In genomic region chr17:69006272-69006671, GRCm38 (mm10) we compare ENCODE assay signal across 15 mouse cellular contexts.
DNase-seq lines count a peak whose midpoint lies in the region; ATAC-seq and TF ChIP-seq lines count a peak whose summit lies in the region.
"Had no signal": no experiment of that assay in that cellular context is flagged by ENCODE, and none has a peak within 500 bp of the region (broad histone marks: within the 10 kb centered on the region; RNA-seq: fewer than 3 reads in every experiment).

No protein-coding gene starts in this region.

- H3K4me3 ChIP-seq in forebrain, embryonic 11.5 days (ENCODE audit: low read depth, low read length), result no peak overlapping the region
- no peak overlapping the region for H3K4me3 ChIP-seq in forebrain, postnatal 0 days (ENCODE audit: low read depth, low read length)
- no peak overlapping the region for H3K4me3 ChIP-seq in liver, embryonic 12.5 days
- H3K4me3 ChIP-seq: neural tube, embryonic 15.5 days had no signal

- no peaks in the 10 kb centered on the region for H3K27me3 ChIP-seq in forebrain, embryonic 11.5 days (ENCODE audit: control insufficient read depth, insufficient read depth, low read length)
- H3K27me3 ChIP-seq in forebrain, postnatal 0 days (ENCODE audit: insufficient read depth, low read length), result no peaks in the 10 kb centered on the region
- no peaks in the 10 kb centered on the region for H3K27me3 ChIP-seq in liver, embryonic 12.5 days (replicated peaks)
- H3K27me3 ChIP-seq: neural tube, embryonic 15.5 days had no signal

- whole genome bisulfite sequencing in forebrain, embryonic 11.5 days, result 38% methylated on average over 9 of the region's 9 CpGs
- WGBS in forebrain, postnatal 0 days, result 43% methylated on average over 9 of the region's 9 CpGs
- WGBS in liver, embryonic 12.5 days (ENCODE audit: insufficient replicate concordance), result 26% methylated on average over 9 of the region's 9 CpGs

- no peak for DNase-seq in forebrain, embryonic 11.5 days (ENCODE audit: low spot score)
- DNase-seq in forebrain, postnatal 0 days, result no peak
- DNase-seq in liver, result peak; percentile 9
- DNase-seq in ZHBTc4 (ENCODE audit: low read depth, low spot score), result peak; percentile 45
- DNase-seq in lung, postnatal 36 days, result peak; percentile 6
- no peak for DNase-seq in left cerebral cortex, postnatal 25 days (ENCODE audit: low spot score in 2 of 2)
- DNase-seq in cerebellum, postnatal 4 days (ENCODE audit: low spot score in 2 of 2), result no peak
- DNase-seq: adrenal gland, postnatal 25 days; cerebellum, adult 2 months; heart, adult 11 months; thymus, postnatal 4 days had no signal

- no peaks in the 10 kb centered on the region for H3K4me1 ChIP-seq in forebrain, embryonic 11.5 days (replicated peaks; ENCODE audit: control insufficient read depth, insufficient read depth, low read length)
- H3K4me1 ChIP-seq in forebrain, postnatal 0 days (ENCODE audit: insufficient read depth), result no peaks in the 10 kb centered on the region
- no peaks in the 10 kb centered on the region for H3K4me1 ChIP-seq in liver, embryonic 12.5 days
- H3K4me1 ChIP-seq: neural tube, embryonic 15.5 days had no signal

- ATAC-seq in forebrain, embryonic 11.5 days (replicated peaks; ENCODE audit: low FRiP score), result peak; percentile 75
- no peak for ATAC-seq in forebrain, postnatal 0 days
- ATAC-seq in liver, embryonic 12.5 days, result no peak
- ATAC-seq: hindbrain, postnatal 0 days had no signal

- no peaks in the 10 kb centered on the region for H3K36me3 ChIP-seq in forebrain, embryonic 11.5 days (ENCODE audit: control insufficient read depth, insufficient read depth, low read length)
- no peaks in the 10 kb centered on the region for H3K36me3 ChIP-seq in forebrain, postnatal 0 days (ENCODE audit: insufficient read depth)
- H3K36me3 ChIP-seq in liver, embryonic 12.5 days, result no peaks in the 10 kb centered on the region
- H3K36me3 ChIP-seq: neural tube, embryonic 15.5 days had no signal

- no peak for TF ChIP-seq CTCF in forebrain, postnatal 0 days (IDR thresholded peaks at IDR 0.05; ENCODE audit: low read depth)

- intact Hi-C loops in left cerebral cortex, postnatal 25 days (cut with DNase I), result no loop called here

- H3K9me3 ChIP-seq in forebrain, embryonic 11.5 days (ENCODE audit: control insufficient read depth, low read length), result no peaks in the 10 kb centered on the region
- H3K9me3 ChIP-seq in forebrain, postnatal 0 days (ENCODE audit: low read length), result no peaks in the 10 kb centered on the region
- H3K9me3 ChIP-seq in liver, embryonic 12.5 days (replicated peaks), result no peaks in the 10 kb centered on the region
- H3K9me3 ChIP-seq: neural tube, embryonic 15.5 days had no signal

- H3K27ac ChIP-seq in forebrain, embryonic 11.5 days (ENCODE audit: low read depth, low read length), result no peak overlapping the region
- no peak overlapping the region for H3K27ac ChIP-seq in forebrain, postnatal 0 days (ENCODE audit: low read depth, low read length)
- H3K27ac ChIP-seq in liver, embryonic 12.5 days, result no peak overlapping the region
- H3K27ac ChIP-seq: hindbrain, postnatal 0 days; macrophage; neural tube, embryonic 15.5 days had no signal

- no peak overlapping the region for H3K9ac ChIP-seq in forebrain, embryonic 11.5 days (ENCODE audit: low read length)
- H3K9ac ChIP-seq in forebrain, postnatal 0 days, result no peak overlapping the region
- no peak overlapping the region for H3K9ac ChIP-seq in liver, embryonic 12.5 days
- H3K9ac ChIP-seq: neural tube, embryonic 15.5 days had no signal

- no peak overlapping the region for H3K4me2 ChIP-seq in forebrain, embryonic 11.5 days (ENCODE audit: low read depth, low read length, severe bottlenecking)
- no peak overlapping the region for H3K4me2 ChIP-seq in forebrain, postnatal 0 days (ENCODE audit: low read depth)
- no peak overlapping the region for H3K4me2 ChIP-seq in liver, embryonic 12.5 days
- H3K4me2 ChIP-seq: neural tube, embryonic 15.5 days had no signal

Comparison
In these comparisons a context has a peak if more than half of its experiments do, and no peak if none do; other contexts are left out.
1. DNase-seq: peak in liver (single experiment), ZHBTc4 (single experiment) and lung, postnatal 36 days (single experiment); none in forebrain, embryonic 11.5 days (single experiment), forebrain, postnatal 0 days (single experiment), left cerebral cortex, postnatal 25 days (0 of 2) and cerebellum, postnatal 4 days (0 of 2).